Mouse (Mus musculus) hindbrain, postnatal 0 days (tissue): ENCODE results near the gene Gm20388. TPM values are rescaled to one million over a fixed set of nuclear protein-coding genes. Genes with fewer than 3 reads are reported as not detected.
"Not testable (repeated sequence)": the region's sequence is repeated elsewhere in the genome, so short reads cannot be mapped to it uniquely, and the experiment has no call there.

Experiments
- ATAC-seq: fragments of 200-750 bp; cut with Nextera tagmentation; 2 replicates; pipeline ENCODE4 v1.8.0; 2017; ENCODE audit warnings: mild to moderate bottlenecking, moderate TSS enrichment, moderate library complexity
- DNase-seq: peaks from one replicate; pipeline ENCODE4 v3.0.0-alpha.2; 2015; ENCODE audit warnings: low spot score
- H3K27ac ChIP-seq: fragments of 300-500 bp; sonication (generic); 2 replicates; pipeline ENCODE4 v1.5.1; 2014; ENCODE audit warnings: mild to moderate bottlenecking
- H3K27me3 ChIP-seq: fragments of 300-500 bp; sonication (generic); 2 replicates; pipeline ENCODE4 v1.6.1; 2014; ENCODE audit warnings: low read length, mixed read lengths; ENCODE audit not compliant: insufficient read depth
- H3K36me3 ChIP-seq: fragments of 300-500 bp; sonication (generic); 2 replicates; pipeline ENCODE4 v1.6.1; 2014; ENCODE audit warnings: low read length, mixed read lengths; ENCODE audit not compliant: insufficient read depth
- H3K4me1 ChIP-seq: fragments of 300-500 bp; sonication (generic); 2 replicates; pipeline ENCODE4 v1.6.1; 2014; ENCODE audit warnings: antibody characterized with exemption, low read length, mixed read lengths; ENCODE audit not compliant: insufficient read depth
- H3K4me2 ChIP-seq: fragments of 300-500 bp; sonication (generic); 2 replicates; pipeline ENCODE4 v1.6.1; 2014; ENCODE audit warnings: low read depth, mild to moderate bottlenecking, low read length, moderate library complexity, mixed read lengths
- H3K4me3 ChIP-seq: fragments of 300-500 bp; sonication (generic); 2 replicates; pipeline ENCODE4 v1.5.1; 2014; ENCODE audit warnings: low read length
- H3K9ac ChIP-seq: fragments of 300-500 bp; sonication (generic); replicated peaks from 2 replicates; pipeline ENCODE4 v1.6.1; 2014; ENCODE audit warnings: mild to moderate bottlenecking, low read length, moderate library complexity, mixed read lengths
- H3K9me3 ChIP-seq: fragments of 300-500 bp; sonication (generic); 2 replicates; pipeline ENCODE4 v1.6.1; 2016; ENCODE audit warnings: low read length, mixed read lengths
- CTCF ChIP-seq: IDR thresholded peaks from 2 replicates; pipeline ENCODE4 v1.5.1; 2016; ENCODE audit warnings: antibody characterized with exemption, control low read depth, low read depth
- WGBS: fragments of 180-500 bp; shearing (Covaris S2); extraction: QIAGEN DNeasy Blood & Tissue Kit; methylation state at CpG from one replicate; pipeline ENCODE4 v1.1.7; 2014; 5-methylcytosine and 5-hydroxymethylcytosine counted together
- polyA plus RNA-seq: library from polyadenylated mRNA; unstranded; fragments of >200 nt; fragmentation: Nextera tagmentation; extraction: Ambion mirVana; gene quantifications from 2 replicates; pipeline ENCODE4 v1.2.1, GENCODE M21; 2015
- total RNA-seq: library from RNA; depleted of rRNA; stranded (reverse); fragments of >200 nt; gene quantifications from 2 replicates; pipeline ENCODE4 v1.2.3, GENCODE M21; 2014

Gm20388 gene
- total and polyA plus RNA-seq, 2 experiments from 2014 or later, result 71.3 TPM; not detected in 1

DNA sequence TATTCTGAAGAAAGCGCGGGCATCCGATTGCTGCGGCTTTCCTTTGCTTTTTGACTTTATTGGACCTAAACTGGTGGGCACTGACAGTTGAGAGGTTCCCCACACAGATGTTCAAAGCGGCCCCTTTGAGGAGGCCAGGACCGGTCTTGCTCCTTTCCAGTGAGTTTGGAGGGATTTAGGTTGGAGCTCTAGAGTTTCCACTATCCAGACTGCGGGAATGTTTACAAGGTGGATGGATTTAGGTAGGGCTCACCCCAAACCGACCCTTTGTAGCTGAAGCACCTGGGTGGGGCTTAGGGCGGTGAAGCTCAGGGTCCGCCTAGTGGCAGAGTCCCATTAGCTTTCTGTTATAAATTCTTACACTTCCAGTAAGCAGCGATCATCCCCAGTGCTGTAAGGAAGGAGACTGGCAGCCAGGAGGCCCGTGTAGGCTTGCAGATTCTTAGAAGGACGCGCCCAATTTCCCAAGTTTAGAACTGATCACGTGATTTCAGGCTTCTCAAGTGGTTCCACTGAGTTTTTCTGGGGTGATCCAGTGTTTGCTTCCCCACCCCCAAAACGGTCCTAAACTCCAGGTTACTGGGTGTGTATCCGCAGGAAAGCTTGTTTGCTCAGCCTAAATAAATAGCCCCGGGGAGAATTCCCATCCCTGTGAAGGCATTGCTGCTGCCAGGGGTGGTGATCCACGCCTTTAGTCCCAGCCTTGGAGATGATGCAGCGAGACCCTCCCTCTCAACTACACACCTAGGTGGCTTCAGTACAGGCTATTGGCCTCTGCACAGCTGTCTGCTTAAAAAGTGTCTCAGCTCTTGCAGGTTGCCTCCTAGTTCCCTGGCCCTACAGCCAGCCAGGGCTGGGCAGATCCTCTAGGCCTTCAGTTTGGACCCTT, 1680.8 kb downstream of the Gm20388 start:
- 17% methylated on average over 20 of the region's 20 CpGs for WGBS
- DNase-seq, result peak; percentile 54
- Histone ChIP-seq H3K4me1 (peaks cover 19% of the 10 kb centered on the region), H3K9ac (peak overlapping the region; percentile 91), H3K4me3 (peak overlapping the region; percentile 83), H3K4me2 (peak overlapping the region; percentile 93), H3K27ac (peak overlapping the region; percentile 91), H3K9me3 (no peaks in the 10 kb centered on the region), H3K36me3 (peaks cover 7% of the 10 kb centered on the region; the same call in 1 of the 2 replicates), H3K27me3 (no peaks in the 10 kb centered on the region)
- TF ChIP-seq CTCF, result peak; percentile 69
- ATAC-seq, result peak; percentile 12; the same call in 1 of the 2 replicates

DNA sequence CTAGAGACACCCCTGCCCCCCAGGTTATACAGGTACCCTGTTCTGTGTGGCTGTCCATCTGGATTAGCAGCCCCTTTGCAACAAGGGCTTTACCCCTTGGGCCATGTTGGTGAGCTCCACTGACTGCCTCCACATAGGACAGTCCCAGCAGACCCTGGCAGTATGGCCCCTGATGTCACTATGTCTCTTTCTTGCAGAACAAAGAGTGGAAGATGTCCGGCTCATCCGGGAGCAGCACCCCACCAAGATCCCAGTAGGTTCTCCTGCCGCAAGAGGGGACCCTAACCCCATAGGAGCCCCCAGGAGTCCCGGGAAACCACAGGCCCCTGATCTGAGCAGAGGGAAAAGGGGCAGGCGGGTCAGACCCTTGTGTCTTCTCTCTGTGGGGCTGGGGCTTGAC, 1682.7 kb downstream of the Gm20388 start:
- no peaks in the 10 kb centered on the region for H3K27me3 ChIP-seq
- H3K9ac ChIP-seq, result no peak overlapping the region
- 89% methylated on average over 5 of the region's 5 CpGs for WGBS
- no peak overlapping the region for H3K4me3 ChIP-seq
- peaks cover 19% of the 10 kb centered on the region for H3K4me1 ChIP-seq
- DNase-seq (no peak), ATAC-seq (no peak)
- no peak overlapping the region for H3K4me2 ChIP-seq
- no peak for TF ChIP-seq CTCF
- no peaks in the 10 kb centered on the region for H3K9me3 ChIP-seq
- H3K27ac ChIP-seq, result no peak overlapping the region
- peaks cover 21% of the 10 kb centered on the region for H3K36me3 ChIP-seq

DNA sequence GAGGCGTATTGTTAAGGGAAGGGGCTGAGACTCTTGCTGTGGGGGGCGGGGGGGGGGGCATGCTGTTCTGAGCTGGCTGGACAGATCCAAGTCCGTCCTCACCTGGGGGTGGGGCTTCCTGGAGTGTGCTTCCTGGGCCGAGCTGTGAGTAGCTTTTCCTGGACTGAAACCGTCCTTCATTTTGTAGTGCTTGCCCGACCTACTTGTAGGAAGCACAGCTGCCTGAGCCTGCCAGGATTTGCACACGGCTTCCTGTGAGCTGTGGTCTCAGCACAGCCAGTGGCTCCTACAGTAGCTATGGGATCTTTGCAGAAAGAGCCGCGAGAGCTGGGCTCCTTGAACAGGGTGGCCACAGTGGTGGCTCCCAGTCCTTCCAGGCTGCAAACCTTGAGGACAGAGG, 1683.3 kb downstream of the Gm20388 start:
- Histone ChIP-seq H3K9me3 (no peaks in the 10 kb centered on the region), H3K9ac (no peak overlapping the region), H3K27me3 (no peaks in the 10 kb centered on the region), H3K4me2 (no peak overlapping the region), H3K4me3 (no peak overlapping the region), H3K27ac (no peak overlapping the region), H3K36me3 (peaks cover 22% of the 10 kb centered on the region), H3K4me1 (peaks cover 19% of the 10 kb centered on the region)
- 73% methylated on average over 9 of the region's 9 CpGs for WGBS
- DNase-seq (no peak), ATAC-seq (no peak)
- TF ChIP-seq CTCF, result no peak

DNA sequence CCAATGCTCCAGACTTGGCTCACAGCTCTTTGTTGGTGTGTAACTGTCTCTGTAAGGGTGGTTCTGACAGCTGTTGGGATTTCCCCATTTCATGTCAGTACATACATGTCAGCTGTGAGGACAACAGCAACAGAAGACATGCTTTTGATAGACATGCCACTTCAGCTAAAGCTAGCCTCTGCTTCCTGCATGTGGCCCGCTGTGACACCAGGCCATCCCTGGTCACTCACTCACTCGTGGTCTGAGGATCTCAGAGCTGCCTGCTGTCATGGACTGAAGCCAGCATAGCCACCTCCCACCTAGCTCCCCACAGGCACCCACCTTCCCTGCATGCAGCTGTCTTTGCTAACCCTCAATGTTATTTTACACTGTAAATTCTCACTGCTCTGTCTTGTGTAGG, 1686.9 kb downstream of the Gm20388 start:
- ATAC-seq, H3K9me3 ChIP-seq, H3K4me2 ChIP-seq, DNase-seq, H3K27ac ChIP-seq, H3K27me3 ChIP-seq, H3K4me3 ChIP-seq, H3K4me1 ChIP-seq, H3K9ac ChIP-seq: not testable (repeated sequence)
- H3K36me3 ChIP-seq, result peaks cover 43% of the 10 kb centered on the region
- 70% methylated on average over 2 of the region's 2 CpGs for whole genome bisulfite sequencing

DNA sequence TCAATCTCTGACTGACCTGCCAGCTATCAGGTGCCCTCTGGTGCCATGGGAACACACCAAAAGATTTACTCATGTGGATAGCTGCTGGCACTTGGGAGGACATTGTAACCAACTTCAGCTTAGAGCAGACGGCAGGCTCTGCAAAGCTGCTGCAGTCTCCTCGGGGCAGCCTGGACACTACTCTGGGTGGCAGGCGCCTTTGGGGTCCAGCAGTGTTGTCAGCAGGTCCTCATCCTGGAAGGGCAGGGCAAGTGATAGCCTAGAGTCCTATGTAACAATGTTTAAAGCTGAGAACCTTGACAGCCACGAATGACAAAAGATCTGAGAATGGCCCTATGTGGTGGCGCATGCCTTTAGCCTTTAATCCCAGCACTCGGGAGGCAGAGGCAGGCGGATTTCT, 1687.5 kb downstream of the Gm20388 start:
- H3K4me3 ChIP-seq, result no peak overlapping the region
- no peak for TF ChIP-seq CTCF
- no peak overlapping the region for H3K27ac ChIP-seq
- no peak for DNase-seq
- ATAC-seq, result no peak
- H3K4me2 ChIP-seq, result no peak overlapping the region
- WGBS, result 92% methylated on average over 7 of the region's 7 CpGs
- no peaks in the 10 kb centered on the region for H3K4me1 ChIP-seq
- H3K36me3 ChIP-seq, result peaks cover 43% of the 10 kb centered on the region
- no peaks in the 10 kb centered on the region for H3K9me3 ChIP-seq
- H3K27me3 ChIP-seq, result no peaks in the 10 kb centered on the region
- H3K9ac ChIP-seq, result no peak overlapping the region

DNA sequence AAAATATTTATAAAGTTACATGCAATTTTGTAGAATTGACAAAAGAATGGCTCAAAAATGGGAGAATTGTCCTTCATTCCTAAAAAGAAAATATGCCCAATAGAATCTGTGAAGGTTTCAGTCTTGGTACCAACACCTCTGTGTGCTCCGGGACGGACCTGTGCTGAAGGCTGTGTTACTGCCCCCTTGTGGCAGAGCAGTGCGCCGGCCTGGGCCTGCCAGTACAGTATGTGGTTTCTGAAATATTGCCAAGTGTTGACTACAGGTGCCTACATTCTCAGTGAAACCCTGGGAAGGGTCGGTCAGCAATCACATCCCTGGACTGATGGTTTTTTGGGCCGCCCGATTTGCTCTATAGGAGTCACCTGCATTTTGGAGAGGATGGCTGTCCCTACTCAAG, 1688.3 kb downstream of the Gm20388 start:
- WGBS, result 28% methylated on average over 7 of the region's 7 CpGs
- Histone ChIP-seq H3K4me3 (no peak overlapping the region), H3K9ac (no peak overlapping the region), H3K9me3 (no peaks in the 10 kb centered on the region), H3K36me3 (peaks cover 47% of the 10 kb centered on the region), H3K4me1 (no peaks in the 10 kb centered on the region), H3K27me3 (no peaks in the 10 kb centered on the region), H3K4me2 (no peak overlapping the region), H3K27ac (no peak overlapping the region)
- DNase-seq (peak; percentile 92), ATAC-seq (peak; percentile 79)
- TF ChIP-seq CTCF, result peak; percentile 92

DNA sequence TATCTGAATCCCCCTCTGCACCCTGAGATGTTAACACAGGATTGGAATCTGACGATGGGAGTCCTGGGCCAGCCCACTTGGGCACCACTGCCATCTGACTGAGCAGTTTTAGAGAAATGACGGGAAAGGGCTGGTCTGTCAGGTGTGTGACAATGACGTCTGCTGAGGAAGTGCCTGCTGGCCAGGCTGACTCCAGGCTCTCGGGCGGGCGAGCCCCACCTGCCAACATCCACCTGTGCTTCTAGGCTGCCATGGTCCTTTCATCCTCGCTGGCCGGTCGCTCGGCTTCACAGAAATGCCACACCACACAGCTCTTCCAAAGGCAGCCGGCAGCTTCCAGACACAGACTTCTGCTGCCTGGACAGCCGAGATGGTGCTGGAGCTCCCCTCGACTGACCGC, 1689.2 kb downstream of the Gm20388 start:
- no peaks in the 10 kb centered on the region for H3K9me3 ChIP-seq
- H3K4me3 ChIP-seq, result no peak overlapping the region
- H3K4me1 ChIP-seq, result no peaks in the 10 kb centered on the region
- no peak overlapping the region for H3K27ac ChIP-seq
- 90% methylated on average over 14 of the region's 14 CpGs for WGBS
- ATAC-seq (no peak), DNase-seq (no peak)
- H3K9ac ChIP-seq, result no peak overlapping the region
- no peak for TF ChIP-seq CTCF
- no peak overlapping the region for H3K4me2 ChIP-seq
- peaks cover 56% of the 10 kb centered on the region for H3K36me3 ChIP-seq
- H3K27me3 ChIP-seq, result no peaks in the 10 kb centered on the region
